Mouse (Mus musculus) liver, postnatal 0 days (tissue): Measurements from ENCODE around the gene Inip. TPM values are rescaled to one million over a fixed set of nuclear protein-coding genes. Genes with fewer than 3 reads are reported as not detected.

ENCODE experiments used
- ATAC-seq: fragments of 200-750 bp; cut with Nextera tagmentation; 2 replicates; pipeline ENCODE4 v1.8.0; 2017; ENCODE audit warnings: mild to moderate bottlenecking, moderate library complexity
- DNase-seq: peaks from one replicate; pipeline ENCODE4 v3.0.0-alpha.2; 2016
- H3K27ac ChIP-seq: fragments of 300-500 bp; sonication (generic); 2 replicates; pipeline ENCODE4 v1.5.1; 2014; ENCODE audit warnings: antibody characterized with exemption, moderate library complexity, mild to moderate bottlenecking, low read depth
- H3K27me3 ChIP-seq: fragments of 300-500 bp; sonication (generic); 2 replicates; pipeline ENCODE4 v1.6.1; 2014; ENCODE audit warnings: low read length, control low read depth, mixed read lengths; ENCODE audit not compliant: insufficient read depth
- H3K36me3 ChIP-seq: fragments of 300-500 bp; sonication (generic); replicated peaks from 2 replicates; pipeline ENCODE4 v1.6.1; 2014; ENCODE audit warnings: mild to moderate bottlenecking, control low read depth, low read length, moderate library complexity, mixed read lengths; ENCODE audit not compliant: insufficient read depth
- H3K4me1 ChIP-seq: fragments of 300-500 bp; sonication (generic); 2 replicates; pipeline ENCODE4 v1.6.1; 2014; ENCODE audit warnings: antibody characterized with exemption, mild to moderate bottlenecking, control low read depth; ENCODE audit not compliant: insufficient read depth
- H3K4me2 ChIP-seq: fragments of 300-500 bp; sonication (generic); 2 replicates; pipeline ENCODE4 v1.6.1; 2014; ENCODE audit warnings: low read depth, mild to moderate bottlenecking, low read length, moderate library complexity, mixed read lengths
- H3K4me3 ChIP-seq: fragments of 300-500 bp; sonication (generic); 2 replicates; pipeline ENCODE4 v1.5.1; 2014; ENCODE audit warnings: low read depth, low read length
- H3K9ac ChIP-seq: fragments of 300-500 bp; sonication (generic); replicated peaks from 2 replicates; pipeline ENCODE4 v1.6.1; 2014; ENCODE audit warnings: mild to moderate bottlenecking, moderate library complexity
- H3K9me3 ChIP-seq: fragments of 300-500 bp; sonication (generic); 2 replicates; pipeline ENCODE4 v1.6.1; 2016; ENCODE audit warnings: mild to moderate bottlenecking, control low read depth, low read length, mixed read lengths
- CTCF ChIP-seq: sonication (generic); IDR thresholded peaks from 2 replicates; pipeline ENCODE4 v1.5.1; 2016; ENCODE audit warnings: antibody characterized with exemption, low read depth
- EP300 ChIP-seq: IDR thresholded peaks from 2 replicates; pipeline ENCODE4 v1.6.1; 2016; ENCODE audit warnings: antibody characterized with exemption, low read depth, mild to moderate bottlenecking
- WGBS: fragments of 180-500 bp; shearing (Covaris S2); extraction: QIAGEN DNeasy Blood & Tissue Kit; methylation state at CpG from one replicate; pipeline ENCODE4 v1.1.7; 2014; ENCODE audit not compliant: insufficient replicate concordance; 5-methylcytosine and 5-hydroxymethylcytosine counted together
- polyA plus RNA-seq: library from polyadenylated mRNA; unstranded; fragments of >200 nt; fragmentation: Nextera tagmentation; extraction: Ambion mirVana; gene quantifications from 2 replicates; pipeline ENCODE4 v1.2.1, GENCODE M21; 2015

Gene Inip
- polyA plus RNA-seq, 1 experiment from 2014 or later = 12.6 TPM

GRCm38 (mm10) chr4:59777828-59778227 is 23.6 kb downstream of the Inip start:
- Histone ChIP-seq H3K27ac (no peak overlapping the region), H3K4me1 (peaks cover 3% of the 10 kb centered on the region; the same call in 1 of the 2 replicates), H3K4me2 (no peak overlapping the region), H3K4me3 (no peak overlapping the region), H3K9ac (no peak overlapping the region), H3K9me3 (no peaks in the 10 kb centered on the region), H3K36me3 (peaks cover 20% of the 10 kb centered on the region), H3K27me3 (no peaks in the 10 kb centered on the region)
- TF ChIP-seq EP300 (no peak), CTCF (no peak)
- no peak for DNase-seq
- ATAC-seq = no peak
- 67% methylated on average over 3 of the region's 3 CpGs for WGBS

GRCm38 (mm10) chr4:59772171-59772879 is 29.1 kb downstream of the Inip start:
- 82% methylated on average over 17 of the region's 17 CpGs for WGBS
- Histone ChIP-seq H3K4me1 (no peaks in the 10 kb centered on the region), H3K27me3 (no peaks in the 10 kb centered on the region), H3K4me3 (no peak overlapping the region), H3K27ac (no peak overlapping the region), H3K9ac (no peak overlapping the region), H3K9me3 (no peaks in the 10 kb centered on the region), H3K36me3 (peaks cover 40% of the 10 kb centered on the region), H3K4me2 (no peak overlapping the region)
- DNase-seq (no peak), ATAC-seq (no peak)
- TF ChIP-seq CTCF (no peak), EP300 (no peak)

GRCm38 (mm10) chr4:59767717-59768116 is 33.7 kb downstream of the Inip start:
- 42% methylated on average over 2 of the region's 2 CpGs for WGBS
- H3K27ac ChIP-seq = no peak overlapping the region

GRCm38 (mm10) chr4:59765385-59766005 is 35.9 kb downstream of the Inip start:
- Histone ChIP-seq H3K27me3 (no peaks in the 10 kb centered on the region), H3K4me2 (peak overlapping the region; percentile 15; the same call in 1 of the 2 replicates), H3K27ac (peak overlapping the region; percentile 48; the same call in 1 of the 2 replicates), H3K4me1 (no peaks in the 10 kb centered on the region; the same call in 1 of the 2 replicates), H3K4me3 (no peak overlapping the region; the same call in 1 of the 2 replicates), H3K9ac (no peak overlapping the region), H3K36me3 (peaks cover 7% of the 10 kb centered on the region), H3K9me3 (no peaks in the 10 kb centered on the region)
- 44% methylated on average over 7 of the region's 7 CpGs for WGBS
- no peak for TF ChIP-seq CTCF
- TF ChIP-seq EP300 = no peak
- DNase-seq (no peak), ATAC-seq (no peak)

More at GRCm38 (mm10) chr4:59767717-59768116, 33.7 kb downstream of the Inip start:
- no peaks in the 10 kb centered on the region; the same call in 1 of the 2 replicates for H3K4me1 ChIP-seq
- H3K4me2 ChIP-seq = no peak overlapping the region
- no peak overlapping the region for H3K9ac ChIP-seq
- no peak for DNase-seq
- ATAC-seq = no peak
- no peak overlapping the region for H3K4me3 ChIP-seq
- TF ChIP-seq EP300 (peak; percentile 29; the same call in 1 of the 2 replicates), CTCF (no peak)
- no peaks in the 10 kb centered on the region for H3K27me3 ChIP-seq
- H3K36me3 ChIP-seq = peaks cover 23% of the 10 kb centered on the region
- H3K9me3 ChIP-seq = no peaks in the 10 kb centered on the region

- 47% methylated on average over 7 of the region's 7 CpGs for WGBS
These were observed 36.4 kb downstream of the Inip start for GRCm38 (mm10) chr4:59764950-59765349.

GRCm38 (mm10) chr4:59761365-59761729 is 40.0 kb downstream of the Inip start:
- ATAC-seq = no peak
- no peak for DNase-seq
- Histone ChIP-seq H3K27ac (no peak overlapping the region), H3K4me3 (no peak overlapping the region), H3K27me3 (no peaks in the 10 kb centered on the region), H3K4me1 (peaks cover 4% of the 10 kb centered on the region; the same call in 1 of the 2 replicates), H3K9ac (no peak overlapping the region), H3K4me2 (no peak overlapping the region), H3K9me3 (no peaks in the 10 kb centered on the region), H3K36me3 (no peaks in the 10 kb centered on the region)
- 64% methylated on average over 4 of the region's 4 CpGs for WGBS
- no peak for TF ChIP-seq EP300
- TF ChIP-seq CTCF = no peak

More at GRCm38 (mm10) chr4:59764950-59765349, 36.4 kb downstream of the Inip start:
- DNase-seq (no peak), ATAC-seq (no peak)
- peaks cover 1% of the 10 kb centered on the region for H3K36me3 ChIP-seq
- no peaks in the 10 kb centered on the region for H3K27me3 ChIP-seq
- H3K4me2 ChIP-seq = peak overlapping the region; percentile 15
- H3K4me1 ChIP-seq = no peaks in the 10 kb centered on the region; the same call in 1 of the 2 replicates
- H3K4me3 ChIP-seq = no peak overlapping the region; the same call in 1 of the 2 replicates
- TF ChIP-seq EP300 (no peak), CTCF (no peak)
- H3K27ac ChIP-seq = peak overlapping the region; percentile 48; the same call in 1 of the 2 replicates
- no peaks in the 10 kb centered on the region for H3K9me3 ChIP-seq
- no peak overlapping the region for H3K9ac ChIP-seq
